Mouse (Mus musculus): Measurements from ENCODE around the gene R3hdm2. TPM values are rescaled to one million over a fixed set of nuclear protein-coding genes. Genes with fewer than 3 reads are reported as not detected.

R3hdm2 gene
- total RNA-seq, 2 experiments from 2014 or later = 115 to 126 TPM

DNA sequence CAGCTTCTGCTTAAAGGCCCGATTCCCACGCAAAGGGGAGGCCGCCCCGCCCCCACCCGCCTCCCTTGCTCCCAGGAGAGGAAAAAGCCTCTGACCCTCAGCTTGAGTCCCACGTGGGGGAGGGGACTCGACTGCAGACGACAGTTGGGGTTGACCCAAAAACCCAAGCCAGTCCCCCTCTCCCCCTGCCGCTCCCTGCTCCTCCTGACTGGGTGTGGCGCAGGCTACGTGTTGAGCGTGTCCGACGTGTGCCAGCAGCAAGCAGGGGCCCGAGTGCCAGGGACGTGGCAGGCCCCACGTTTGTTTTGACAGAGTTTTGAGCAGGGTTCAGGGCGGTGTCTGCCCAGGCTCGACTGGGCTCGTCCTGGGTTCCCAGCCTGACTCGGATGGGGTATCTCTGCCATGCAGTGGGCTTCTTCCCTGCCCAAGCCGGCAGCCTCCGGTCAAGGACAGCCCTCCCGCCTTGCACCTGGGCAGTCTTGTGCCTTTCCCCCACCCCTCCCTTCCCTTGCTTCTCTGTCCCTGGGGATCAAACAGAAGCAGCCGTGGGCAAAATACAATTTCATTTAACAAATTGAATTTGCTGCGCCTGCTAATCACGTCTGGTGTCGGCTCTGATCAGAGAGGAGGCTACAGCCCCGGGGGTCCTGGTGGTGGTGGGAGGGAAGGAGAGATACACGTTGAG, 136.6 kb downstream of the R3hdm2 start:
- DNase-seq = peak; percentile 29 to 51

DNA sequence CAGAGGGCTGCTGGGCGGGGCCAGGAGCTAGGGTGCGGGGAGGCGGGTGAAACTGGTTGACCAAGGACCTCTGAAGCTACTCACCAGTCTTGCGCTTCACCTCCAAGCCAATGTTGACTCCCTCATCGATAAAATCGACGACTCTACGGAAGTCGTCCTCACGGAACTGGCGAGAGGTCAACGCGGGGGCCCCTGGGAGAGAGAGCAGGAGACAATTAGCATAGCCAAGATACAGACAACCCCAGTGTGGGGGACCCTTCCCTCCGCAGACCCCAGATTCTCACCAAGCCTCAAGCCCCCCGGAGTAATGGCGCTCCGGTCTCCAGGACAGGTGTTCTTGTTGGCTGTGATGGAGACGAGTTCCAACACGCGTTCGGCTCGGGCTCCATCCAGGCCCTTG, 137.8 kb downstream of the R3hdm2 start:
- no peak for DNase-seq

DNA sequence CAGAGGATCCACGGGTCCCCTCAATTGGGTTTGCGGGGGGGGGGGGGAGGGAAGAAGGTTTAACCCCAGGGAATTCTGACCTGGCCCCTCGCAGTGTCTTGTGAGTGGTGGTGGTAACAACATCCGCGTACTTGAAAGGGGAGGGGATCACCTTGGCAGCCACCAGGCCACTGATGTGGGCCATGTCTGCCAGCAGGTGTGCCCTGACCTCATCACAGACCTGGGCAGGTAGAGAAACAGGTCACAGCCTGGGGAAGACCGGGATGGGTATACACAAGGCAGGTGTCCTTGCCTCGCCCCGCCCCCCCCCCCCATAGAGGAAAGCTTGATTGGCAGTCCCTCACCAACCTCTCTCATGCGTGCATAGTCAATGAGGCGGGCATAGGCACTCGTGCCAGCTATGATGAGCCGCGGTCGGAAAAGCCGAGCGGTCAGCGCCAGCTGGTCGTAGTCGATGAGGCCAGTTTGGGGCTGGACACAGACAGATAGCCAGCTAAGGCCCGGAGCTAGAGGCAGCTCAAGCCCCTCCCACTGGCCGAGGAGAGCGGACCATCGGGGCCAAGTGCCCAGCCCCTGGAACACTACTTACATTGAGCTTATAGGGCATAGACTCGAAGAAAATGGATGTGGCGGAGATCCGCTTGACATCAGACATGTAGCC, 139.0 kb downstream of the R3hdm2 start:
- DNase-seq = no peak

- DNase-seq = no peak
Observed at GRCm38 (mm10) chr10:127519903-127520713, 140.0 kb downstream of the R3hdm2 start.

DNA sequence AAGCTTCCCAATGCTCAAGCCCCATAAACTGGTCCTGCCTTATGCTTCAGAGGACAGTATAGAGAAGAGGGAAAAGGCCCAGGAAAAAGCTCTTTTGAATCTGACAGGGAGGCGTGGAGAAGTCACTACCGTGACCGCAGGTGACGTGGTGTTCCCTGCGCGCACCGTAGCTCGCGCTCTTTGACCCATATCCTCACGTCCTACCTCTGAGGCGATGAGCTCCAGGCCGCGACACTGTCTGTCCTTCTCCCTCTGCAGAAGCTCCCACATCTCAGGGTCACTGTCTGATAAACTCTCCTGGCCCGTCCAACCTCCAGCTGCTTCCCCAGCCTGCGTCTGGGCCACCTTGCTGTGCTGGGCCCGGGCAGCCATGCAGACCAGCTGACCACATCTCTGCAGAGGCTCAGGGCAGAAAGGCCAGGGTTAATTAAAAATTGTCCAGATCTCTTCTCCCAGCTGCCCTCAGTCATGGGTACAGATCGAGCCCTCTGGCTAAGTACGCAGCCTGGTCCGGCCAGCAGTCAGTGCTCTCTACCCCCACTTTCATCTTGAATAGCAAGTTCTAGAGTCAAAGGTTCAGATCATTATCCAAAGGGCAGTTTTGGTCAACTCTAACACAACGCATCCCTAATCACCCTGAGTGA, 140.7 kb downstream of the R3hdm2 start:
- no peak for DNase-seq

- DNase-seq = no peak
Observed at GRCm38 (mm10) chr10:127521611-127522080, 141.5 kb downstream of the R3hdm2 start.

- peak; percentile 84 to 87 for DNase-seq
Observed at GRCm38 (mm10) chr10:127522088-127522581, 142.0 kb downstream of the R3hdm2 start, which contains the start of gene Shmt2. Gene Shmt2 (minus strand): TSS chr10:127522444.

GRCm38 (mm10) chr10:127524646-127525255, 144.6 kb downstream of the R3hdm2 start:
- DNase-seq = no peak

- DNase-seq = no peak
Observed at GRCm38 (mm10) chr10:127526048-127526447, 145.9 kb downstream of the R3hdm2 start.

GRCm38 (mm10) chr10:127526681-127527080, 146.6 kb downstream of the R3hdm2 start:
- peak; percentile 74 to 86 for DNase-seq

DNA sequence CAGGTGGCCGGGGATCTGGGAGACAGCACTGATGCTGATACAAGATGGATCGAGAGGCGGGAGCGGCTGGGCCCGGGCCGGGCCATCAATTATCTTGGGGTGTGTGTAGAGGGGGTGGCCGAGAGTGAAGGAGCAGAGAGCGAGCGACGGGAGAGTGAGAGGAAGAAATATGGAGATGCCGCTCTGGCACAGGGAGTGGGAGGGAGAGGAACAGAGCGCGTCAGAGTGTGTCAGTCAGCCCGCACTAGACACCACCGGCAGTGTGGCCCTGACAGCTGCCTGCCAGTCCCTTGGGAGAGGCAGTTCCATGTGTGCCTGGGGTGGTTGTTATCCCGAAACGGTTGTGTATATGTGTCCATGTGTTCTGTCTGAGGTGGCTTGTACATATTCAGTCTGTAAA, 147.4 kb downstream of the R3hdm2 start:
- DNase-seq = no peak

GRCm38 (mm10) chr10:127530945-127531344, 150.8 kb downstream of the R3hdm2 start:
- no peak for DNase-seq

DNA sequence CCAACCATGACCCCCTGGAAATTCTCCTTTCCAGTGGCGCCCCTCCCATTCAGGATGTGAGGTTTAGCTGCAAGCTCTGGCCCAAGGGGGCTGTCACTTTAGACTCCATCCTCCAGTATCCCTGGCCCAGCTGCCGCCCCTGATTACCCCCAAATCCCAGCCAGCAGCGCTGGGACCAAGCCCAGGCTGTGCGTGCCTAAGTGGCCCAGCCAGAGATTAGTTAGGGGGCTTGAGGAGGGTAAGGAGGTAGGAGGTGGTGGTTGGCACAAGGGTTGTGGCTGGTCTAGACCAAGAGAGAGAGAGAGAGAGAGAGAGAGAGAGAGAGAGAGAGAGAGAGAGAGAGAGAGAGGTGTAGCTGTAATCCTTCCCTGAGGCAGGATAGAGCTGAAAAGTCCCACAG, 151.4 kb downstream of the R3hdm2 start:
- no peak for DNase-seq

DNA sequence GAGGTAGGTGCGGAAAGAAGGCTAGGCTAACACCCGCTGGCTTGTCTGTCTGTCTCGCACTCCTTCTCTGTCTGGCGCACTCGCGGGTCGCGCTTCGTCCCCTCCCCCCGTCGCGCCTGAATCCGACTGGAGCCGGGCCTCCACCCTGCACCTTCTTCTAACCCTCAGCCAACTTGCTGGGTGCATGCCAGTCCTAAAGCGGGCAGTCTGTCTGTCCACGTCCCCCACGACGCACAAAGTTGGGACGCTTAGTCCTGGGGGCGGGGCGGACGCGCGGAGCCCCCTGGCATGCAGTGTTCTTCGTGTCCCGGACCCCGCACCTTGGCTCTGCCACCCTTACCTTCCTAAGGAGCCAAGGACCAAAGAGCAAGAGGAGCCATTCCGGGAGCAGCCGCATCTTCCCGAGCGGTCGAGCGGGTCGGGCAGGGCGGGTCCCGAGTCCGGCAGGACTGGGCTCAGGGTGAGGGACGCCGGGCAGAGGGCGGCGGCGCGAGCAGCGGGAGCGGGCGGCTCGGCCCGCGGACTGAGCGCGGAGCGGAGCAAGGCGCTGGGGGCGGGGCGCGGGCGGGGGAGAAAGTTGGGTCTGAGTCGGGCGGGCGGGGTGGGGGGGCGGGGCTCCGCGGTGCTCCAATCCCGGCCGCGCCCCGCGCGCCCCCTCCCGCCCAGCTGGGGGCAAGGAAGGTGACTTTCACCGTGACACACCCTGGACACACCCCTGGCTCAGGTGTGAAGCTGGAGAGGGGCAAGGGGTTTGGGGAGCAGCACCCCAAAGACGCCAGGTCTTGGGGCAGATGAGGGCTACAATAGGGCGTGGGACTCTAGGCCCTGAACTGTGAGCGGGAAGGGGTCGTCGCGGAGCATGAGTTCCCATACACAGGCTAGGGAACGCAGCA, 154.2 kb downstream of the R3hdm2 start, which contains the start of gene Nxph4:
Gene Nxph4 (minus strand): TSS at position 524 of the 893 bp plus-strand sequence.
- peak; percentile 48 to 65 for DNase-seq

DNA sequence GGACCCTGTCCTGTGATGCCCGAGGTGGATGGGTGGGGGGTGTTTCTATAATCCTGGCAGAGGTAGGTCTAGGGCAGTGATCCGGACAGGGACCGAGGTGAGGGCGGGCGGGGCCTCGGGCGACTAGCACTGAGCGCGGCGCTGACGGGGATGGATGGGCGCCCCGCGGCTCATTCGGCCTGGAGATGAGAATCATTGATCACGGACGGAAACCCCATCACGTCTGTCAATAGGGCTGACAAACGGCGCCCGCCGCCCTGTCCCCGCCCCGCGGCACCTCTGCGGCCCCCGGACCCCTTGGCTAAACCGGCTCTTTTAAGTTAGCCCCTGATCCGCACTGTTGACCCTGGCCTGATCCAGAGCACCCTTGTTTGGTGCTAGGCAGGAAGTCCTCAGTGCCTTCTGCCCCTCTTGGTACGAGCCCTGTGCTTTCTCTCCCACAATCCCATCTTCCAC, 154.8 kb downstream of the R3hdm2 start:
- DNase-seq = no peak

DNA sequence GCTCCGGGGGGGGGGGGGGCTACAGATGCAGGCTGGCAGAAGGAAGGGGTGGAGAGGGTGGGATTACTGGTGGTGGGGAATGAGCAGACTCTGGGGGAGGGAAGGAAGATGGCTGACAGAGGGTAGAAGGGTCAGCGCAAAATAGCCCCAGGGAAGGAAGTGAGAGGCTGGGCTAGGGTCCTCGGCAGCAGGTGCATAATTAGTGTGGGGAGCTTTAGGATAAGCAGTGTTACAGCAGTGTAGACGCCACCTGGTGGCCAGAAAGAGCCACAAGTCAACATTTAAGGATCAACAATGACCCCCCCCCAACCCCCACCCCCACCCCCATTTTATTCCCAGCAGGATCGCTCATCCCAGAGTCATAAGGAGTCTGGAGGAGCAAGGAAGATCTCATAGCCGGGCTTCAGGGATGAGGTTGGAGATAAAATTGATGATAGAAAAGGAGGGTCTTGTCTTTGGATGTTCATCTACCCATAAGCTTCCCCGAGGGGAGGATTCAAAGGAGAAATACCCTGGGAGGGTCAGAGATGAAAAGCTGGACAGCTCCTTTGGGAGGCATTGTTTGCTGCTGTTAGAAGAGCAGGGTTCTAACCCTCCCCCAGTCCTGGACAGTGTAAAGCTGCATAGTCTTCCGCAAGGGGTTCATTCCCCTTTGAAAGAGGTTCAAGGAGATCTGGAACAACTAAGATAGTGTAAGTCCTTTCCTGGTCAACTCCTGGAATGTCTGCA, 156.6 kb downstream of the R3hdm2 start:
- DNase-seq = peak in 1 of 2 experiments; percentile 50

DNA sequence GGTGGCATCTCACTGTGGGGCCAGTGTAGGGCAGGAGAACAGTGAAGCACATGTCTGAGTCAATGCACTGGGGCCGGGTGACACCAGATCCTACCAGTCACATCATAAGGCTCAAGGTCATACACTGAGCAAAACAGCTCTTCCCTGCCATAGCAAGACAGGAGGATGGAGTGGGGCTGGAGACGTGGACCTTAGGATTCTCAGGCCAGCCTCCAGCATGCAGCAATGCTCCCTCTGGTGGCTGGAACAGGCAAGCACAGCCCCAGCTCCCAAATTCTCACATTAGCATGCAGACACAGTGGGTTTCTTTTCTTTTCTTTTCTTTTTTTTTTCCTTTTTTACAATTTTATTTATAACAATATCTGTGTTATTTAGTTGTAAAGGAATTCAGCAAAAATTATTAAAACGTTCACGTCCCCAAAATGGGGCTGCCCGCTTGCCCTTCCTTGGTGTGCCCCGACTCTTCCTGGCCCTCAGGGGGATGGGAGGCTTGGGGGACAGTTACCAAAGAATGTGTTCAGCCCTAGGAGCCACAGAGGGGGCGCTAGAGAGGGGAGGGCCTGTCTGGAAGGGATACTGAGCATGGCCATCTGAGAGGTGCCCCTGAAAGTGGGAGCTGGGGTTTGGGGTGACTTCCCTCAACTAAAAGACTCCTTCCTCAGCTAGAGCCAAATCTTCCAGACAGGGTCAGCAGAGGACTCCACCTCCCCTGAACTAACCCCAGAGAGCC, 157.9 kb downstream of the R3hdm2 start:
- peak; percentile 79 to 85 for DNase-seq

GRCm38 (mm10) chr10:127541510-127541909, 161.4 kb downstream of the R3hdm2 start:
- no peak for DNase-seq

GRCm38 (mm10) chr10:127542084-127542483, 162.0 kb downstream of the R3hdm2 start:
- no peak for DNase-seq

Measured in adrenal gland, postnatal 36 days (tissue).